Mouse (Mus musculus) urinary bladder, adult 2 months (tissue): ENCODE measurements around the gene Shf. TPM values are rescaled to one million over a fixed set of nuclear protein-coding genes. Genes with fewer than 3 reads are reported as not detected.
"Not testable (repeated sequence)": the region's sequence is repeated elsewhere in the genome, so short reads cannot be mapped to it uniquely, and the experiment has no call there.

Experiments
- DNase-seq: peaks from one replicate; pipeline ENCODE4 v3.0.0; 2022; ENCODE audit warnings: low spot score
- polyA plus RNA-seq: library from polyadenylated mRNA; depleted of rRNA; stranded (reverse); fragments of >200 nt; gene quantifications from 2 replicates; pipeline ENCODE4 v1.2.3, GENCODE M21; 2012; rRNA removed

Gene Shf
- 8.2 TPM in 2 replicates for polyA plus RNA-seq

- peak; percentile 91 for DNase-seq
Observed at GRCm38 (mm10) chr2:122368995-122369739, at the start of gene Shf. Gene Shf, minus strand, starts transcription at chr2:122369162.

- no peak for DNase-seq
Observed at GRCm38 (mm10) chr2:122408928-122409327, 40.0 kb upstream of the Shf start.

DNA sequence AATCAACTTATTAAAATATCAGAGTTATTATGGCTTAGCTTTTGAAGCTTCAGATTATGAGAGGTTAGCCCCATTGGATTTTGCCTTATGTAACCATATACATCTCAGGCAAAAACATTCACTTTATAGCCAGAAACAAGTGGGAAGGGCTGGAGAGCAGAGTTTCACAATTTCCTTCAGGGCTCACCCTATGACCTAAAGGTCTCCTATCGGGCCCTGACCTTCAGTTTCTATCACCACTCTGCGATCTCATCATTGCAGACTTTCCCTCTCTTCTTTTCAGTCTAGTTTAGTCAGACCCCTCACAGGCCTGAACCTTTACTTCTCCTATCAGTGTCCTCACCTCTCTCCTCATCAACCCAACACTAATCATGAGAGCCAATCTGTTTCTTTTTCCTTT is 38.6 kb upstream of the Shf start:
- no peak for DNase-seq

DNA sequence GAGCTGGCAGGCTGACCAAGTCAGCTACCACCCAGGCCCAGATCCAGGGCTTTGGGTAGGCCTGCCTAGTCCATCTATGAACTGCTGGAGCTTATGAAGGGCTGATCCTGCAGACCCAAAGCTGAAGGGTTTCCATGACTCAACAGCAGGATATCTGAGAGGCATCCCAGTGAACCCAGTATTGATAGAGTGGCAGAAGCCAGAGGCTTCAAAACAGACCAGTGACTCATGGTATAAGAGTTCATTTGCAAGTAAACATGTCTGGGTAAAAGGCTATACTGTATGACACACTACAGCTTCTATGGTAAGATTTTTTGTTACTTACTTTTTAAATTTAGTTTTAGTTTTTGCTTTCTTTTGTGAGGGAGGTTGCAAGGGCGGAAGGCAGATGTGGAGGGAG is 27.2 kb upstream of the Shf start:
- DNase-seq, result no peak

GRCm38 (mm10) chr2:122387135-122387534 is 18.2 kb upstream of the Shf start:
- not testable (repeated sequence) for DNase-seq

GRCm38 (mm10) chr2:122385095-122385494 is 16.1 kb upstream of the Shf start:
- DNase-seq, result no peak

- no peak for DNase-seq
Observed at GRCm38 (mm10) chr2:122382121-122382520, 13.2 kb upstream of the Shf start.

DNA sequence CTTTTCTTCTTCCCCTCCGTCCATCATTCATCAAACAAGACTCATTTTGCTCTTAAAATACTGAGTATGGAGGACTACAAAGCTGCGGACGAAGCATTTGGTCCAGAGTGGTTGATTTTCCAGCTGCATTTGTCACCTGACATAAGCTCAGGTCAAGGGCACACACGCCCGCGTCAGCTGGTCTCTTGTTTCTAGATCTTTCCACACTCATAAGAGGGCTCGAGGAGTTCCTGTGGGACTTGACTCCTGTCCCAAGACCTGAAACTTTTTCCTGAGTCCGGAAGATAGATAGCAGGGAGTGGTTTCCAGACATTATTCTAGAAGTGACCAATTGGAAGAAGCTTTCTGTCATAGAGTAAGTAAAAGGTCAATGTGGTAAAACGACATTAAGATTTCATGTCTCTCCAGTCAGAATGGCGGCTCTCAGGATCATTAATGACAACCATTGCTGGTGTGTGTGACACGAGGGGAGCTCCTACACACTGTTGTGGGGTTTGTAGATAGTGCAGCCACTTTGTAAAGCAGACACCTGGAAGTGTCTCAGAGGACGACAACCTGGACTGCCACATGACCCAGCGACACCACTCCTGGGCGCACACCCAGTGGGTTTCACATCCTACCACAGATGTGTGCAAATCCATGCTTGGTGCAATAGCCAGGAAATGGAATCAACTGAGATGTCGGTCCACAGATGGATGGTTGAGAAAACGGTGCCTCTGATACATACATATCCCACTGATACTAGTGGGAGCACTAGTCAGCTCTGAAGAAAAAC is 12.6 kb upstream of the Shf start:
- DNase-seq, result no peak

DNA sequence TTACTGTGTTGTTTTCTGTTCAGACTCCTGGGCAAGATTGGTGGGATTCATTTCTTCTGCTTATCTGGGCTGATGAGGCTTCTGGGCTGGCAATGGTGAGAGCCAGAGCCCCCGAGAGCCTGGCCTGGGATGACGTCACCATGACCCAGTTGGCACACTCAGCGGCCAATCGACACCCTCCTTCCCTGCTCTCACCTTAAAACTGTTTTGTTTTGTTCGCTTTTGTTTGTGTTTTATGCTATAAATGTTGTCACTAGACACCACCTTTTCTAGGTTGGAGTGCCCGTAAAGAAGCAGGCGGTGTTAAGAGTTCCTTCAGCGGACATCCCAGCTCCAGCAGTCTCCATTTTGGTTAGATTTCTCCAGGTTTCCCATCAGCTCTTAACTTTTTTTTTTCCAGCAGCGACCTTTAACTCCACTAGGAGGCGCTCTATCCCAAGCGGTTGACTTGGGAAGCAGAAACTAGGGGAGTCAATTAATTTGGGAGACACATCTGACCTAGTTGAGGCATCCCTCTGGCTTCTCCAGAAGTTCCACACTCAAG is 11.9 kb upstream of the Shf start:
- DNase-seq, result no peak

DNA sequence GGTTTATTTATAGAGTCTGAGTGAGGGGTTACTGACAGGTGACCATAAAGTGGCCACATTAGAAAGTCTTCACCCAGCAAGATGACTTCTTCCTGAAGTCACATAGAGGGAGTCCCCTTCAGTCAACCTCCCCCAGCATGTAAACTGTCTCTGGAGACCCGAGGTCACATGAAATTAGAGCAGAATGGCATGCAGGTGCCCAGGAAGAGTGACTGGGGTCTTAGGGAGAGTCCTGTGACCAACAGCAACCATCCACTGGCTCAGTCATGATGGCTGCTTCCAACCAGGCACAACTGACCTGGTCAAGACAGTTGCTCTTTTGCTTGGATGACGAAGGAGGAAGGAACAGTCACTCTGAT is 10.3 kb upstream of the Shf start:
- no peak for DNase-seq

DNA sequence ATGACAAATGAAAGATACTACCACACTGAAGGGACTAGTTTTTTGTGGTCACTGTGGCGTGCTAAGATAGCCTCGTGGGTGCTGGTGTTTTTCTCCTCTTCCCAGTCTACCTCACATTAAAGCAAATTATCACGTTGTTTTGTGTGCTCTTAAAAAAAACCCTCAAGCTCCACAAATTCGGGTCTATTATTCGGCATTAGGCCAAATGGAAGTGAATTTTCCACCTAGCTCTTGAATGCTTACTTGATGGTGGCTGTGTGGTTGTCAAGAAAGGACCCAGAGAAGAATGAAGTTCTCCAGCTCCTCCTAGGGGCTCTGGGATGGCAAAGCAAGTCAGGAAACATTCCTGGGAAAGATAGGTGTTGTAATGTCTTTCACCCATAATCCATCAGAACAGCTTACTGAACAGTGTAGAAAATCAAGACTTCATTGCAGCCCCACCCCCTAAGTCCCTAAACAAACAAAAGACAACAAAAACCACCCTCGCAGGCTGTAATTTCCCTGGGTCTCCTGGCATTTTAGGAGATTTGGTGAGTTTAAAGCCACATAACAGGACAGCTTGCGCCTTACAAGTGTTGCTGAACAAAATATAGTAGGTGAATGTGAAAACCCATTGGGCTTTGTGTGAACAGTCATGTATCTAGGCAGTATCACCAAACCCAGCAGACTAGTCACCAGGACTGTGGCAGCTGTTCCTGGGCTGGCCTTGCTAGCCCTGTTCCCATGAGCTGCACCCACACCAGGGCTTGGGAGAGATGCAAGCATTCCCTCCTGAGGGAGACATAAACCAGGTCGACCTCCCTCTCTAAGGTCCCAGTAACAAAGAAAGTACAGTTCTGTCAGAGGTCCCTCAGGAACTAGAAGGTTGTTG is 9.7 kb upstream of the Shf start:
- DNase-seq, result no peak

GRCm38 (mm10) chr2:122377751-122378246 is 8.8 kb upstream of the Shf start:
- DNase-seq, result peak; percentile 67

GRCm38 (mm10) chr2:122377215-122377674 is 8.3 kb upstream of the Shf start:
- DNase-seq, result peak; percentile 97

DNA sequence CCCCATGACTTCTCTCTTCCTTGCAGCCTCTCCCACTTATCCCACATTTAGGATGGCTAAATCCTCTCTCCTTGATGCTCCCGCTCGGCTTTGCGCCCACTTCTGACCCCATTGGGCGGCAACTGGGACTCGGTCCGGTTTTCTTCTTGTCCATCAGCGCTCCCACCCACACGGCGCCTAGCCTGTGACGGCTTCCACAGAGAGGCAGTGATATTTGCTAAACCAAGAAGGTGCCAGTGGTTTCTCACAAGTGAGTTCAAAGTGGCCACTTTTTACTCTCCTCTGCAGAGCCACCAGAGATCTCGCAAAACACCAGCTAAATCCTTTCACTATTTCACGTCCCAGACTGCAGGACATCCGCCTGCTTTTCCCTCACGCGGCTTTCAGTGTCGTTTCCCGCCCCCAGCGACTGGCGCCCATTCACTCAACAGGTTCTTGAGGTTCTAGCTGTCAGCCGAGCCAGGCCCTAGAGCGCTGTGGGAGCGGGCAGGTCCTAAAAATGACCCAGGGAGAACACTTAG is 7.1 kb upstream of the Shf start:
- no peak for DNase-seq

- peak; percentile 85 for DNase-seq
Observed at GRCm38 (mm10) chr2:122375391-122375991, 6.5 kb upstream of the Shf start.

DNA sequence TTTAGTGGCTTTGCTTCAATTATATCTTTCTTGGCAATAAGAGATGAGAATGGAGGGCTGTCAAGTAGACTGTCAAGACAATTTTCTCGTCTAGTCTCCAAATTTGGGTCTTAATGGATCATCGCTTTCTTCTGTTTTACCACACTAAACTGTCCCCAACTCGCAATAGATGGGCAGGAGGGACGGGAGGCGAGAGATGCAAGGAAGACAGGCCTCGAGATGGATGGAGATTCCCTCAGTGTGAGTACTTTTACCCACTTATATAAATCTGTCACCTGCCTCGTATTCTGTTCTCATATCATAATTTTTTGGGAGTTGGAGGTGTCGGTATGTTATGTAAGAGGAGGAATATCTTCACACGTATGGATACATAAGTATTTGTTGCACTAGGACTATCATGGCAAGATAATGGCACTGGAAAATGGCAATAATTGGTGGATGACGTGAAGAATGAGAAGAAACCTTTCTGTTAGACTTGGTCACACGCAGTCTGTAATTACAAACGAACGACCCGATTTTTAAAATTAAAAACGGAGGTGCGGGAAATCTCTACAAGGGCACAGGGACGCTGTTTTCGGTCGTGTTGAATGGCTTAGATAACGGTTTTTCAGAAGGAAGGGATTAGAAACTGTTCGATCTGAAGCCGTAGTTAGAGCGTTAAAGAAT is 5.8 kb upstream of the Shf start:
- no peak for DNase-seq

DNA sequence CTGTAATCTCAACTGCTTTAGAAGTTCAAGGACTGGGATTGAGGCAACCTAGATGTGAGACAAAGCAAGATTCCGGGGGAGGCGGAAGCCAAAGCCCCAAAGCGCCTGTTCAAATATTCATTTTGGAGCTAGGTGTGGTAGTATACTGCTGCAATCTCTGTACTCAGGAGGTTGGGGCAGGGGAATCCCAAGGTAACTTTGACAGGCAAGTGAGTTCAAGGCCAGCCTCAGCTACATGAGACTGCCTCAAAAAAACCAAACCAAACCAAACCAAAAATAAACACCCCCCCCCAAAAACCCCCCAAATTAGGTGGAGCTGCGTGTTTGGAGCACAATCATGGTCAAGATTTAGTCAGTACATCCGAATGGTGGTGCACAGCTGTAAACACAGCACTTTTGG is 5.0 kb upstream of the Shf start:
- DNase-seq, result no peak

GRCm38 (mm10) chr2:122372541-122372940 is 3.6 kb upstream of the Shf start:
- no peak for DNase-seq

GRCm38 (mm10) chr2:122372067-122372466 is 3.1 kb upstream of the Shf start:
- no peak for DNase-seq

DNA sequence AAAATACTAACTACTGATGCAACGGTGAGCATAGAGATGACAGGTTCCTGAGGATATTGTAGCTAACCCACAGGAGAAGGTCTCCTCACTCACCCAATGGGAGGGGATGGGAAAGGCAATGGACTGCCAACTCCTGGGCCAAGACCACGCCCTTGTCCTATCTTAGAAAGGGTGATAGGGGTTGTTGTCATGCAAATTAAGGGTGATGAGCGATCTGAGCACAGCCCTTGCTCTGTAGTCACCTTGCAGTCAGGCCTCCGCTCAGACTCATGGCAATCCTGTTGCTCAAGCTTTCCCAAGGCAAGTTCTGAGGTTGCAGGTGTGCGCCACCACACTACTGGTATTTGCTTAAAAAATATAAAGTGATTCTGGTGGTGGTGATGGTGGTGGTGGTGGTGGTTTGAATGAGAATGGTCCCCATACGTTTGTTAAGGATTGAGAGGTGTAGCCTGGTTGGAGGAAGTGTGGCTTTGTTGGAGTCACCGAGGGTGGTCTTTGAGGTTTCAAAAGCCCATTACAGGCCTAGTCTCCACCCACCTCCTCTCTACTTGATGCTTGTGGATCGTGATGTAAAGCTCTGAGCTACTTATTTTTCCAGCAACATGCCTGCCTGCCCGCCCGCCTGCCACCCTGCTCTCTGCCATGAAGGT is 1.3 kb upstream of the Shf start:
- DNase-seq, result no peak
